Mouse (Mus musculus): ENCODE measurements at regions not wholly inside any gene's neighbourhood (a gene's known extent, or its start where the extent isn't known, plus 50 kb on each side); places are given as distances from the start of the nearest gene placed in this dataset.
"Not testable (repeated sequence)": the region's sequence is repeated elsewhere in the genome, so short reads cannot be mapped to it uniquely, and the experiment has no call there.

DNA sequence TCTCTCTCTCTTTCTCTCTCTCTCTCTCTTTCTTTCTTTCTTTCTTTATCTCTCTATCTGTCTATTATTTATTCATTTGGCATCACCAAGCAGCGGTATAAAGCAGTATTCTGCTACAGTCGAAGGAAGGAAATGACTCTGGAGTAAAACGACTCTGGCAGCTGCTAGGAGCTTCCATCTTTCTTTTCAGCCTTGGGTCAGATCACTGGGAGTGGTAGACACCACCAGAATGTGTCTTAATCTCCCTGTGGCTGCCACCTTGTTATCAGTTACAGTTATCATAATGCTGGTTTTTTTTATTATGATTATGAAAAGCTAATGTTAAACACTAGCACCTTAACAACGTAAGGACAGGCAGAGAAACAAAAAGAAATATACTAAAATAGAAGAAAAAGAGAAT, 219.2 kb upstream of the Zpld1 start:
- no peak for DNase-seq

DNA sequence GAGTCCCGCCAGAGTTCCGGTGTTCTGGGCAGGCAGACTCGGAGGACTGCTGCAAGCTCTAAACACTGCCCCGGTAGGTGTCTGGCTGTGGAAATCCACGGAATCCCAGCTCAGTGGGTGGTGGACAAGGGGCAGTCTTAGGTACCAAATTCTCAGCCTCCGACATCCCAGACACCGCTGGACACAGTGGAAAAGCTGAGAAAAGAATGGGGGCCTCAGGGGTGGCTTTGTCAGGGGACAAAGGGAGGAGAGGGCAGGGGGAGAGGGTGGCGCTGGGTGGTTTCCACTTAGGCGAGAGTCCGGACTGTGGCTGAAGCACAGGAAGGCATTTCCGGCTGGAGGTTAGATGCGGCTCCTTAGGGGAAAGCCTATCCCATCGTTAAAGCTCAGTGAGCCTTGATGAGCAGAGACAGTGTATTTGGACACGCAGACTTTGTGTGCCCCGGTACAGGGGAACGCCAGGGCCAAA, 217.5 kb upstream of the Zpld1 start:
- DNase-seq, result no peak

DNA sequence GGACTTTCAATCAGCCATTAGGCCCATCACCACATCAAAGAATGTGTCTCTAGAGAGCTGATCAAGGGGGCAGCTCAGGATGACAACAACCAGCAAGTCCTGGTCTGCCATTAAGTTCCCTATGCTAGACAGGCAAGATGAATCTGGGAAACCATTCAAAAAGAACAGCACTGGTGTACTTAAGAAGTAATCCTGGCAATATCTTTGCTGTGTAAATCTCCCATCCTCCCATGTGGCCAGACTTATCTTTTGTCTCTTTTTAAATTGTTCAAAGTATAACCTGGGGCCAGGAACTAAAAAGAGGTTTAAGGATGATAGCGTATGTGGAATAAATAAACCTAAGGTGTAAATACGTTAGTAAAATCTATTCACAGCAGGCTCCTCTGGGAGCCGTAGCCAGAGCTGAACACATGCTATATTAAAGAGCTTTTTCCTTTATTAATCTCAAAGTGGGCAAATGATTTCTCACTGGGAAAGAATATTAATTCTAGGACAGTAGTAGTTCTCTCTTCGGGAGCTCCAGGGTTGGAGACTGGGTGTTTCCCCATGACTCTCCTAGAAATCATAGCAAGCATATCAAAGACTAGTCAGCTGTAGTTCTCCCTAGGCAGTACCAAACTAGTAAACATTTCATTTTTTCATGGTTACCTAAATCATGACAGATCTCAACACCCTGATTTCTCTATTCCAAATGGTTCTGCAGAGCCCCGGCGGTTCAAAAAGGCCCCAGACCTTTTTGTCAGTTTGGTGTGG, 216.8 kb upstream of the Zpld1 start:
- no peak for DNase-seq

GRCm38 (mm10) chr16:55504796-55505413, 207.1 kb upstream of the Zpld1 start:
- no peak for DNase-seq

DNA sequence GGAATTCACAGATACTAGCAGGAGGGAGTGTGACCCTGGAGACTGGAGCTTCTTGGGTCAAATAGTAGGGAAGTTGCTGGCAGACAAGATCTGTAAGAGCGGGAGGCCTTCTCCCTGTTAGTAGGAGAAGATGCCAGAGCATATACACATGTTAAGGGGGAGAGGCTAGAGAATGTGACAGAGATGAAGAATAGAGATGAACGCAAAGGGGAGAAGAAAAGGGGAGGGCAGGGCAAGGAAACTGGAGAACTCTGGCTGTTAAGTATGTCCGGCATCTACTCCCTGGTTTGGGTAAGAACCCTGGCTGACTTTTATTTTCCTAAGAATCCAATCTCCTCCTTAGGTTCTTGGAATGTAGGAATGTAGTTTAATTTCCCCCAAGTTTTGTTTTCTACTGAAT, 206.5 kb upstream of the Zpld1 start:
- no peak for DNase-seq

DNA sequence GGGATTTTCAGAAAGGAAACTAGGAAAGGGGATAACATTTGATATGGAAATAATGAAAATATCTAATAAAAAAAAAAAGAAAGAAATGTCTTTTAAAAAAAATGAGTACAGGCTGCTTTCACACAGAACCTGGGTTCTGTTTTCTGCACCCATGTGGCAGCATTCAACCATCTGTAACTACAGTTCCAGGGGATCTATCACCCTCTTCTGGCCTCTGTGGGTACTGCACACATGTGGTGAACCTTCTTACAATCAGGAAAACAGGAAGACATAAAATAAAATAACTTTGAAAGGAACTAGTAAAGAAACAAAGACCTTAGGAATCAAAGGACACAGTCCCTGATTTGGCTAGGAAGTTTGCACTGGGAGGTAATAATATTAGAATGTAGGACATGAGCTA, 205.5 kb upstream of the Zpld1 start:
- peak in 1 of 2 experiments; percentile 16 for DNase-seq

- DNase-seq, result not testable (repeated sequence)
Observed at GRCm38 (mm10) chr16:55499831-55500230, 202.0 kb upstream of the Zpld1 start.

DNA sequence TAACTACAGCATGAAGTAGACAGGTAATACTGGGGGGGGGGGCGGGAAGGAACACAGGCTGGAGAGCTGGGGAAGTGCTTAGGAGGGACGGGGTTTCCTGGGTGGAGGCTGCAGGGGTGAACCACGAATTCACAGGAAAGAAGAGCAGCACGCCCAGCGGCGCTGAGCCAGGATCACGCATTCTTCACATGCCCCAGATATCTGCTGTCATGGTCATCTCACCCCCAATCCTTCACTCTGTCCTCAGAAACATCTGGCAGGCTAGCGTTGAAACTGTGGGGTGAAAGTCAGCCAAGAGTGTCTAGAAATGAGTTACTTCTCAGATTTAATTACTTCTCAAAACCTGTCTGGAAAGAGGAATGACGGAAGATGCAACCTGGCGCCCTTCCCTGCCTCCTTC, 197.3 kb upstream of the Zpld1 start:
- DNase-seq, result no peak

DNA sequence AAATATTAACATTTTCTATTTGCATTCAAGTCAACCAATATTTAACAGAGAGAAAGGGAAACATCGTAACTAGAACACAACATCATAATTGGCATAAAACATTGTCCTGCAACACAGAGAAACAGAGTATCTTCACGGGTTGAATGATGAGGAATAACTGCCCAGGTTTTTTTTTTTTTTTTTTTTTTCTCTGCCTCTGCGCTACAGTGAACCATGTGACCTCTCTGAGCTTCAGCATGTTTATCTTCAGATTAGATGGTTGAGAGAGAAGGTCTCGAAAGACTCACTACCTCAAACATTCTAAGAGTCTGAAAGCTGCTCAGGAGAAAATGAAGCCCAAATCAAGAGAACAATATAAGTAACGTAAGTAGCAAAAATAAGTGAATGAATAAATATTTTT, 196.4 kb upstream of the Zpld1 start:
- no peak for DNase-seq

DNA sequence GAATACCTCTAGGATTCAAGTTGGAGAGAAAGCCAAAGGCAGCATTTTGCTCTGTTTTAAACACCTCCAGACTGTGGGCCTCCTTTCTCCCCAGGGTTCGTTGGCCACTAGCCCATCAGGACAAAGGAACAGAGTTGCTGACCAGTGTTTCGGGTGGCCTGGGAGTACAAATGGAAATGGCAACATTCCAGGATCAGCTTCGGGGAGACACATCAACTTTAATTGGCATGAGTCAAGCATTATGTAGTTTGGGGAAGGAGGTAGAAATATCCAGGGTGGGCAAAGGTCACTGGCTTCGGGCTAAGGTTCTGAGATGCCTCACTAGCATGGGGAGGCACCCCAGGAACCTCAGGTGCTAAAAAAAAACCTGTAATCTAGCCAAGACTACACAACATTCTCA, 194.3 kb upstream of the Zpld1 start:
- DNase-seq, result peak; percentile 45 to 66

- no peak for DNase-seq
Observed at GRCm38 (mm10) chr16:55484391-55484790, 186.6 kb upstream of the Zpld1 start.

GRCm38 (mm10) chr16:55480745-55481144, 183.0 kb upstream of the Zpld1 start:
- DNase-seq, result no peak

DNA sequence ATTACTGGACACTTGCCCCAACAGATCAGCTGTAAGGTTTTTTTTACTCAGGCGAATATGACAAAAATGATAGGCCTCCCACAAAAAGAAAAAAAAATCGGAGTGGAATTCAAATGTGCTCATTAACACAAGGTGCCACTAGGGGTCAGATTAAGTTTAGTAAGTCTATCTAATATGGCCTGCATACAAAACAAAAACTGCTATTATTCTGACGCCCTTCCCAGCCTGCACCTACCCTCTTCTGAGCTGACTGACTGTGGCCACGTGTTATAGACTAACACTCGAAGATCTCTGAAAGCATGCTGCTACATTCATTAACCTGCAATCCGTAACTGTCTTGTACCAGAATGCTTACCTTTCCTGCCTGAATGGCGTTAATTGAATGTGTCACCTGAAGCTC, 182.5 kb upstream of the Zpld1 start:
- peak in 1 of 2 experiments; percentile 14 for DNase-seq

GRCm38 (mm10) chr16:55476544-55477208, 178.9 kb upstream of the Zpld1 start:
- DNase-seq, result peak in 1 of 2 experiments; percentile 26

GRCm38 (mm10) chr16:55474950-55475525, 177.3 kb upstream of the Zpld1 start:
- DNase-seq, result no peak

GRCm38 (mm10) chr16:55471396-55471795, 173.6 kb upstream of the Zpld1 start:
- no peak for DNase-seq

DNA sequence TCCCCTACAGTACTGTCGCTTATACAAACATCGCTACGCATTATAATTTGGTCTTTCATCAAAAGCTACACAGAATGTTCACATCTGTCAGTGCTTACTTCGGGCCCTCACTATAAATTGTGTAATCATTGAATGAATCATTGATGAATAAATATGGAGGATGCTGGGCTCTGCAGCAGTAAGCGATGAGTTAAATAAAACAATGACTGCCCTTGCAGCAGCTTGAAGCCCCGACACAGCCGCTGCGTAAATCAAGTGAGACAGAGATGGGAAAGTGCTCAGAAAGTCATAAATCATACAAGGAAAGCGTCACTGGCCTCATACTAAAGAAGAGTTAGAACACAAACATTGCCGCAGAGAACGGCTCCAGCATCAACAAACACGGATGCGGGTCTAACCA, 172.9 kb upstream of the Zpld1 start:
- DNase-seq, result no peak

DNA sequence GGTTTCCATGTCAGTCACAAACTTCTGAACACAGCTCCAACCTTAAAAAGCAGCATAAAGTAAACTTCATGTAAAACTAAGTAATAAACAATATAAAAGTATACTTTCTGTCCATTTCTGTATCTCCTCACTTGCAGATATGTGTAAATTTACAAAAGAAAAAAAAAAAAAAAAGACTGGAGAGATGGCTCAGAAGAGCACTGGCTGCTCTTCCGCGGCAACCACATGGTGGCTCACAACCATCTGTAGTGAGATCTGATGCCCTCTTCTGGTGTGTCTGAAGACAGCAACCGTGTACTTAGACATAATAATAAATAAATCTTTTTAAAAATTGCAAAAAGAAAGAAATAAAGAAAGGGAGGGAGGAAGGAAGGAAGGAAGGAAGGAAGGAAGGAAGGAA, 171.9 kb upstream of the Zpld1 start:
- DNase-seq, result no peak

DNA sequence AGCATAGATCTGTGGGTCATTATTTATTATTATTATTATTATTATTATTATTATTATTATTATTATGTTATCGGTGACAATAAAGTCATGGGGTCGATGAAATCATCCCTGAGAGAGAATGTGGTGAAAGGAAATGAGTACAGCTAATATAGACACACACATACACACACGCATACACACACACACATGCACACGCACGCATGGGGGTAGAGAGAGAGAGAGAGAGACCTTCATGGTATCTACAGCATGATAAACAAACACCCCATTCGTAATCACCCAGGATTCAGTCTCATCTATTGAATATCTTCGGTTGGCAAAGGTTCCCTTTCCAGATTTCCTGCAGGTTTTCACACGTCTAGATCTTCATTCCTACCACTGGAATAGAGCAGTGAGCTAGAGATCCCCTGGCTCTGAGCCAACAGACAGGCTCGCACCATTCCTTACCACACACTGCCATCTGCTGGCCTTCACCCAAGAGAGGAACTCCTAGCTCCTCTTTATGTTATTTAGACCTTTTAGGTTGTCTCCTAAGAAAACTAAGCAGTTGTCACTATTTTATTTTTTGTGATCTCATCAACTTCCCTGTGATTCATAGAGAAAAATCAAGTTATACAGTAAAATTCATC, 171.2 kb upstream of the Zpld1 start:
- peak; percentile 86 to 94 for DNase-seq

DNA sequence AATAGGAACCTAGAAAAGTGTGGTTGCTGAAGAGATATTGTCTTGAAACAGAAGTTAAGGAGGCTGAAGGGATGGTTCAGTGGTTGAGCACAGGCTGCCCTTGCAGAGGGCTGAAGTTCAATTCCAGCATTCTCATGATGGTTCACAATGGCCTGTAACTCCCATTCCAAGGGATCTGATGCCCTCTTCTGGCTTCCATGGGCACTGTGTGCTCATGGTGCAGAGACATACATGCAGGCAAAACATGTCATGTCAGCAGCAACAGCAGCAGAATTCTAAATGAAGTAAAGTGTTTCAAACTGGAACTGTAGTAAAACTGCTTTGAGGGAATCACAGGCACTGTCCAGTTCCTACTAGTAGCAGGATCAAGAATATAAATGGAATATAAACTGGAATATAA, 162.7 kb upstream of the Zpld1 start:
- peak in 1 of 2 experiments; percentile 31 for DNase-seq

GRCm38 (mm10) chr16:55447581-55447980, 149.8 kb upstream of the Zpld1 start:
- DNase-seq, result no peak

GRCm38 (mm10) chr16:55442821-55443581, 145.2 kb upstream of the Zpld1 start:
- DNase-seq, result no peak

Measured in kidney, postnatal 25 days (tissue).